Comparison of ENCODE assay signal across 19 mouse cellular contexts in genomic region chr17:48598471-48599141, GRCm38 (mm10).
A peak's percentile ranks its signal among the peaks of the same experiment; 100 is the strongest.
DNase-seq lines count a peak whose midpoint lies in the region; ATAC-seq and TF ChIP-seq lines count a peak whose summit lies in the region.
"Had no signal": no experiment of that assay in that cellular context is flagged by ENCODE, and none has a peak within 500 bp of the region (broad histone marks: within the 10 kb centered on the region; RNA-seq: fewer than 3 reads in every experiment).

No protein-coding gene starts in this region.

- peak; percentile 69 for ATAC-seq in cerebellum, adult (ENCODE audit: insufficient number of reproducible peaks, low FRiP score, low TSS enrichment)
- no peak for ATAC-seq in forebrain, postnatal 0 days
- ATAC-seq: forebrain, embryonic 13.5 days had no signal

- no peak overlapping the region for H3K4me2 ChIP-seq in forebrain, postnatal 0 days (ENCODE audit: low read depth)
- H3K4me2 ChIP-seq: forebrain, embryonic 13.5 days; heart, embryonic 11.5 days; liver, embryonic 11.5 days; lung, embryonic 14.5 days; midbrain, embryonic 11.5 days; neural tube, embryonic 13.5 days had no signal

- TF ChIP-seq POLR2A in kidney, adult 2 months (IDR thresholded peaks at IDR 0.05; ENCODE audit: low read depth, low read length): no peak

- peaks cover 6% of the 10 kb centered on the region for H3K4me1 ChIP-seq in kidney, adult 2 months (ENCODE audit: control insufficient read depth, insufficient read depth, low read length)
- H3K4me1 ChIP-seq in embryonic facial prominence, embryonic 10.5 days: peaks cover 12% of the 10 kb centered on the region
- no peaks in the 10 kb centered on the region for H3K4me1 ChIP-seq in forebrain, postnatal 0 days (ENCODE audit: insufficient read depth)
- H3K4me1 ChIP-seq: forebrain, embryonic 13.5 days; neural tube, embryonic 13.5 days had no signal

- no peak overlapping the region for H3K4me3 ChIP-seq in kidney, adult 2 months (ENCODE audit: insufficient read depth, low read depth, low read length)
- no peak overlapping the region for H3K4me3 ChIP-seq in embryonic facial prominence, embryonic 10.5 days
- no peak overlapping the region for H3K4me3 ChIP-seq in forebrain, postnatal 0 days (ENCODE audit: low read depth, low read length)
- H3K4me3 ChIP-seq: forebrain, embryonic 13.5 days; hindbrain, embryonic 10.5 days; neural tube, embryonic 13.5 days had no signal

- no peaks in the 10 kb centered on the region for H3K27me3 ChIP-seq in kidney, adult 2 months (replicated peaks; ENCODE audit: control insufficient read depth, insufficient read depth, low read length)
- H3K27me3 ChIP-seq in embryonic facial prominence, embryonic 10.5 days (replicated peaks; ENCODE audit: low read depth, poor library complexity, severe bottlenecking): no peaks in the 10 kb centered on the region
- no peaks in the 10 kb centered on the region for H3K27me3 ChIP-seq in forebrain, postnatal 0 days (ENCODE audit: insufficient read depth, low read length)
- H3K27me3 ChIP-seq: CH12.LX; neural tube, embryonic 13.5 days had no signal

- H3K27ac ChIP-seq in kidney, adult 2 months (ENCODE audit: insufficient read depth, low read depth, low read length): no peak overlapping the region
- H3K27ac ChIP-seq in embryonic facial prominence, embryonic 10.5 days (replicated peaks): no peak overlapping the region
- no peak overlapping the region for H3K27ac ChIP-seq in forebrain, postnatal 0 days (ENCODE audit: low read depth, low read length)
- H3K27ac ChIP-seq: forebrain, embryonic 13.5 days; neural tube, embryonic 13.5 days had no signal

- no peak; the same call in 1 of the 2 replicates for TF ChIP-seq CTCF in kidney, adult 2 months (conservative IDR thresholded peaks at IDR 0.05; ENCODE audit: insufficient read depth, insufficient read length, low read depth, low read length)
- TF ChIP-seq CTCF in forebrain, postnatal 0 days (IDR thresholded peaks at IDR 0.05; ENCODE audit: low read depth): no peak

- H3K9me3 ChIP-seq in embryonic facial prominence, embryonic 10.5 days: no peaks in the 10 kb centered on the region
- no peaks in the 10 kb centered on the region for H3K9me3 ChIP-seq in forebrain, postnatal 0 days (ENCODE audit: low read length)
- H3K9me3 ChIP-seq: forebrain, embryonic 13.5 days; hindbrain, embryonic 10.5 days; neural tube, embryonic 13.5 days had no signal

- H3K9ac ChIP-seq in forebrain, postnatal 0 days: no peak overlapping the region
- H3K9ac ChIP-seq: forebrain, embryonic 13.5 days; lung, embryonic 14.5 days; neural tube, embryonic 13.5 days had no signal

- H3K36me3 ChIP-seq in kidney, adult 2 months (ENCODE audit: control insufficient read depth, insufficient read depth, low read length): no peaks in the 10 kb centered on the region
- no peaks in the 10 kb centered on the region for H3K36me3 ChIP-seq in embryonic facial prominence, embryonic 10.5 days (replicated peaks)
- H3K36me3 ChIP-seq in forebrain, postnatal 0 days (ENCODE audit: insufficient read depth): no peaks in the 10 kb centered on the region
- H3K36me3 ChIP-seq: hindbrain, embryonic 10.5 days; neural tube, embryonic 13.5 days had no signal

- DNase-seq in cerebellum, postnatal 4 days (ENCODE audit: low spot score in 2 of 2): no peak
- DNase-seq in kidney, adult 2 months: peak; percentile 80
- DNase-seq in kidney, adult 18-20 months: no peak
- peak; percentile 70 for DNase-seq in cerebellum, adult 11-12 months
- peak; percentile 59 to 60 for DNase-seq in cerebellum, postnatal 25 days
- DNase-seq in embryonic facial prominence, embryonic 10.5 days (ENCODE audit: low spot score): no peak
- no peak for DNase-seq in forebrain, postnatal 0 days
- DNase-seq: adrenal gland, postnatal 10 days; embryo, embryonic 11 days; lung, embryonic 14.5 days; thymus, postnatal 14 days had no signal

- 64% methylated on average over 16 of the region's 16 CpGs for WGBS in kidney, adult 2 months
- WGBS in embryonic facial prominence, embryonic 10.5 days: 85% methylated on average over 16 of the region's 16 CpGs
- WGBS in forebrain, postnatal 0 days: 86% methylated on average over 16 of the region's 16 CpGs

Comparison
In these comparisons a context has a peak if more than half of its experiments do, and no peak if none do; other contexts are left out.
1. DNase-seq: peak in kidney, adult 2 months (single experiment), cerebellum, adult 11-12 months (single experiment) and cerebellum, postnatal 25 days (2 of 2); none in cerebellum, postnatal 4 days (0 of 2), kidney, adult 18-20 months (single experiment), embryonic facial prominence, embryonic 10.5 days (single experiment) and forebrain, postnatal 0 days (single experiment).